Mouse (Mus musculus) activated CD4-positive, CD25-positive, alpha-beta regulatory T cell, adult 4 months (primary cell): ENCODE measurements around the gene Slc16a13. TPM values are rescaled to one million over a fixed set of nuclear protein-coding genes. Genes with fewer than 3 reads are reported as not detected.

Experiments used
- ATAC-seq: one replicate; pipeline ENCODE4 v1.8.0; 2017
- polyA plus RNA-seq, 2 experiments: library from polyadenylated mRNA; unstranded; fragments of 100-300 nt; shearing (Covaris generic); gene quantifications; one replicate each; pipeline ENCODE4 v1.2.1; 2017

Gene Slc16a13
- polyA plus RNA-seq, 2 experiments from 2014 or later: 2.6 to 4.1 TPM

GRCm38 (mm10) chr11:70230239-70230727 is 9.4 kb upstream of the Slc16a13 start:
- ATAC-seq: peak; percentile 63

- ATAC-seq: peak; percentile 12
Observed at GRCm38 (mm10) chr11:70229260-70230010, 8.6 kb upstream of the Slc16a13 start, which contains the start of gene Bcl6b. Gene Bcl6b (minus strand): TSS chr11:70229798.

GRCm38 (mm10) chr11:70228828-70229227 is 8.0 kb upstream of the Slc16a13 start:
- ATAC-seq: peak; percentile 61

GRCm38 (mm10) chr11:70227661-70228245 is 6.9 kb upstream of the Slc16a13 start:
- ATAC-seq: no peak

GRCm38 (mm10) chr11:70227126-70227525 is 6.3 kb upstream of the Slc16a13 start:
- no peak for ATAC-seq

GRCm38 (mm10) chr11:70226602-70226890 is 5.7 kb upstream of the Slc16a13 start:
- no peak for ATAC-seq

- ATAC-seq: no peak
Observed at GRCm38 (mm10) chr11:70225798-70226601, 5.1 kb upstream of the Slc16a13 start.

- no peak for ATAC-seq
Observed at GRCm38 (mm10) chr11:70223724-70224123, 2.9 kb upstream of the Slc16a13 start.

GRCm38 (mm10) chr11:70221603-70222500 is 988 bp upstream of the Slc16a13 start:
- no peak for ATAC-seq

- no peak for ATAC-seq
Observed at GRCm38 (mm10) chr11:70220323-70220722, 541 bp downstream of the Slc16a13 start.

- no peak for ATAC-seq
Observed at GRCm38 (mm10) chr11:70219873-70220272, 991 bp downstream of the Slc16a13 start.

- ATAC-seq: no peak
Observed at GRCm38 (mm10) chr11:70218741-70219470, 2.0 kb downstream of the Slc16a13 start.

GRCm38 (mm10) chr11:70218039-70218438 is 2.8 kb downstream of the Slc16a13 start:
- no peak for ATAC-seq

GRCm38 (mm10) chr11:70216103-70216502 is 4.8 kb downstream of the Slc16a13 start:
- ATAC-seq: no peak

- no peak for ATAC-seq
Observed at GRCm38 (mm10) chr11:70215301-70215700, 5.6 kb downstream of the Slc16a13 start.

- ATAC-seq: no peak
Observed at GRCm38 (mm10) chr11:70214856-70215209, 6.0 kb downstream of the Slc16a13 start.

- no peak for ATAC-seq
Observed at GRCm38 (mm10) chr11:70214191-70214855, 6.5 kb downstream of the Slc16a13 start.

- ATAC-seq: no peak
Observed at GRCm38 (mm10) chr11:70213736-70214135, 7.1 kb downstream of the Slc16a13 start.

GRCm38 (mm10) chr11:70212896-70213295 is 8.0 kb downstream of the Slc16a13 start:
- no peak for ATAC-seq

- no peak for ATAC-seq
Observed at GRCm38 (mm10) chr11:70212423-70212822, 8.4 kb downstream of the Slc16a13 start, which contains the start of gene Slc16a11. Gene Slc16a11 (plus strand): TSS chr11:70212752.

GRCm38 (mm10) chr11:70211972-70212371 is 8.9 kb downstream of the Slc16a13 start:
- ATAC-seq: no peak
